In the genomic region with DNA sequence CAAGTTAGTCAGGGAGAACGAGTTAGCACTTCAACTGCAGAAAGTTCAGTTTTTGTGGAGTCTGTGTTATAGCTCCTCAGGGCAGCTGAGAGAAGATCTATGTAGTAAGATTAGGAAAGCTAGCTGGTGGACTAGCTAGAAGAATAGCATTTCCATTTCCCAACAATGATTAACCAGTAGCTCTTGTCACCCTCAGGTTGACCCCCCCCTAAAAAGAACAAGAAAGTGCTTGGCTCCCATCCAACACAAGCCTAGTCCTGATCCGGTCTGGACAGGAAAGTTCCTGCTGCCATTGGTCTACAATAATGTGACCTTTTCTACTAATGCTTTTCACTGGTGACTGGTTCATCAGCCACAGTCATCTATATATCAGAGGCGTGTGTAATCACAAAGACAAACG, we compare ENCODE assay signal across 11 mouse cellular contexts.
DNase-seq lines count a peak whose midpoint lies in the region.
"Had no signal": no experiment of that assay in that cellular context is flagged by ENCODE, and none has a peak within 500 bp of the region (broad histone marks: within the 10 kb centered on the region; RNA-seq: fewer than 3 reads in every experiment).

No protein-coding gene starts in this region.

- peak; percentile 33 to 54 for DNase-seq in urinary bladder, postnatal 36 days (ENCODE audit: low spot score in 2 of 2)
- DNase-seq in urinary bladder, adult 2 months (ENCODE audit: low spot score): no peak
- peak; percentile 75 to 84 for DNase-seq in kidney, adult 8-10 months
- DNase-seq in kidney, postnatal 4 days: peak; percentile 68 to 79
- DNase-seq in cerebellum, postnatal 4 days (ENCODE audit: low spot score in 2 of 2): no peak
- DNase-seq in thymus, postnatal 25 days: no peak
- no peak for DNase-seq in adrenal gland, adult (ENCODE audit: inconsistent age in 2 of 2, low spot score in 1 of 2)
- DNase-seq: cerebellum, adult 18-20 months; gastrocnemius, postnatal 10 days; heart, postnatal 14 days; right cerebral cortex, postnatal 4 days had no signal

Comparison
In these comparisons a context has a peak if more than half of its experiments do, and no peak if none do; other contexts are left out.
1. DNase-seq: peak in urinary bladder, postnatal 36 days (2 of 2), kidney, adult 8-10 months (2 of 2) and kidney, postnatal 4 days (2 of 2); none in urinary bladder, adult 2 months (single experiment), cerebellum, postnatal 4 days (0 of 2), thymus, postnatal 25 days (single experiment) and adrenal gland, adult (0 of 2).